Mouse (Mus musculus): ENCODE measurements at regions not wholly inside any gene's neighbourhood (a gene's known extent, or its start where the extent isn't known, plus 50 kb on each side); places are given as distances from the start of the nearest gene placed in this dataset.

- no peak for DNase-seq
Observed at GRCm38 (mm10) chr5:4697346-4698095, 60.3 kb downstream of the Fzd1 start.

GRCm38 (mm10) chr5:4696701-4697100 is 61.1 kb downstream of the Fzd1 start:
- no peak for DNase-seq

- no peak for DNase-seq
Observed at GRCm38 (mm10) chr5:4689130-4689529, 68.7 kb downstream of the Fzd1 start.

- DNase-seq, result no peak
Observed at GRCm38 (mm10) chr5:4675316-4675715, 82.5 kb downstream of the Fzd1 start.

GRCm38 (mm10) chr5:4666381-4666780 is 91.5 kb downstream of the Fzd1 start:
- DNase-seq, result no peak

- DNase-seq, result no peak
Observed at GRCm38 (mm10) chr5:4665978-4666377, 91.9 kb downstream of the Fzd1 start.

- DNase-seq, result no peak
Observed at GRCm38 (mm10) chr5:4664918-4665317, 92.9 kb downstream of the Fzd1 start.

- no peak for DNase-seq
Observed at GRCm38 (mm10) chr5:4664488-4664887, 93.3 kb downstream of the Fzd1 start.

GRCm38 (mm10) chr5:4662198-4662585 is 95.6 kb downstream of the Fzd1 start:
- DNase-seq, result no peak

GRCm38 (mm10) chr5:4661420-4662197 is 96.2 kb downstream of the Fzd1 start:
- DNase-seq, result no peak

- no peak for DNase-seq
Observed at GRCm38 (mm10) chr5:4657982-4658381, 99.9 kb downstream of the Fzd1 start.

GRCm38 (mm10) chr5:4654186-4654585 is 103.6 kb downstream of the Fzd1 start:
- peak; percentile 6 for DNase-seq

GRCm38 (mm10) chr5:4651167-4651955 is 106.5 kb downstream of the Fzd1 start:
- DNase-seq, result peak; percentile 13

- DNase-seq, result no peak
Observed at GRCm38 (mm10) chr5:4650709-4651108, 107.1 kb downstream of the Fzd1 start.

GRCm38 (mm10) chr5:4649858-4650556 is 107.8 kb downstream of the Fzd1 start:
- peak; percentile 13 for DNase-seq

GRCm38 (mm10) chr5:4641041-4641440 is 116.8 kb downstream of the Fzd1 start:
- DNase-seq, result no peak

- DNase-seq, result no peak
Observed at GRCm38 (mm10) chr5:4633763-4634162, 124.1 kb downstream of the Fzd1 start.

- no peak for DNase-seq
Observed at GRCm38 (mm10) chr5:4625206-4625605, 132.6 kb downstream of the Fzd1 start.

- no peak for DNase-seq
Observed at GRCm38 (mm10) chr5:4623625-4624024, 134.2 kb downstream of the Fzd1 start.

GRCm38 (mm10) chr5:4620513-4621210 is 137.2 kb downstream of the Fzd1 start:
- DNase-seq, result no peak

- no peak for DNase-seq
Observed at GRCm38 (mm10) chr5:4615233-4615632, 142.6 kb downstream of the Fzd1 start.

- no peak for DNase-seq
Observed at GRCm38 (mm10) chr5:4597471-4597870, 160.4 kb downstream of the Fzd1 start.

All from gastrocnemius, postnatal 25 days (tissue).